Mouse (Mus musculus): Measurements from ENCODE around the gene Lcat. TPM values are rescaled to one million over a fixed set of nuclear protein-coding genes. Genes with fewer than 3 reads are reported as not detected.

The Lcat gene
- total and polyA plus RNA-seq, 3 experiments = 0.22 to 0.40 TPM; not detected in 1

- DNase-seq (ENCODE audit: low spot score) (no peak), ATAC-seq (ENCODE audit: extremely low read depth, insufficient number of reproducible peaks, low FRiP score, poor library complexity, severe bottlenecking) (no peak)
- Histone ChIP-seq H3K36me3 (replicated peaks) (peaks cover 71% of the 10 kb centered on the region), H3K9me3 (replicated peaks) (no peaks in the 10 kb centered on the region), H3K4me3 (ENCODE audit: low read depth, low read length) (no peak within 1 kb of the TSS), H3K27me3 (ENCODE audit: insufficient read depth, low read length) (no peaks in the 10 kb centered on the region), H3K4me1 (ENCODE audit: insufficient read depth, low read depth, low read length) (peaks cover 60% of the 10 kb centered on the region)
- TF ChIP-seq TAL1 (conservative IDR thresholded peaks at IDR 0.05; ENCODE audit: low read depth, low read length) (no peak), CTCF (IDR thresholded peaks at IDR 0.05; ENCODE audit: low read depth, low read length) (no peak), POLR2AphosphoS5 (IDR thresholded peaks at IDR 0.05; ENCODE audit: insufficient replicate concordance, low read depth, low read length) (no peak), GATA2 (IDR thresholded peaks at IDR 0.05; ENCODE audit: borderline replicate concordance, low read depth, low read length) (no peak), GATA1 (IDR thresholded peaks at IDR 0.05; ENCODE audit: borderline replicate concordance, low read length) (no peak)
These were observed 9.4 kb downstream of the Lcat start, which contains the start of gene Ctrl for GRCm38 (mm10) chr8:105933762-105934161. Gene Ctrl, minus strand, starts transcription at chr8:105933862.

GRCm38 (mm10) chr8:105932525-105932924, 10.7 kb downstream of the Lcat start:
- Histone ChIP-seq H3K4me3 (ENCODE audit: low read depth, low read length) (no peak overlapping the region), H3K36me3 (replicated peaks) (peaks cover 80% of the 10 kb centered on the region), H3K4me1 (ENCODE audit: insufficient read depth, low read depth, low read length) (peaks cover 49% of the 10 kb centered on the region), H3K27me3 (ENCODE audit: insufficient read depth, low read length) (no peaks in the 10 kb centered on the region), H3K9me3 (replicated peaks) (no peaks in the 10 kb centered on the region)
- no peak for DNase-seq (ENCODE audit: low spot score)
- no peak for ATAC-seq (ENCODE audit: extremely low read depth, insufficient number of reproducible peaks, low FRiP score, poor library complexity, severe bottlenecking)
- TF ChIP-seq GATA2 (IDR thresholded peaks at IDR 0.05; ENCODE audit: borderline replicate concordance, low read depth, low read length) (no peak), POLR2AphosphoS5 (IDR thresholded peaks at IDR 0.05; ENCODE audit: insufficient replicate concordance, low read depth, low read length) (no peak), GATA1 (IDR thresholded peaks at IDR 0.05; ENCODE audit: borderline replicate concordance, low read length) (no peak), TAL1 (conservative IDR thresholded peaks at IDR 0.05; ENCODE audit: low read depth, low read length) (no peak), CTCF (IDR thresholded peaks at IDR 0.05; ENCODE audit: low read depth, low read length) (no peak)

GRCm38 (mm10) chr8:105931271-105931670, 11.9 kb downstream of the Lcat start:
- Histone ChIP-seq H3K9me3 (replicated peaks) (no peaks in the 10 kb centered on the region), H3K27me3 (ENCODE audit: insufficient read depth, low read length) (no peaks in the 10 kb centered on the region), H3K4me3 (ENCODE audit: low read depth, low read length) (no peak overlapping the region), H3K4me1 (ENCODE audit: insufficient read depth, low read depth, low read length) (peaks cover 37% of the 10 kb centered on the region), H3K36me3 (replicated peaks) (peaks cover 92% of the 10 kb centered on the region)
- DNase-seq (ENCODE audit: low spot score) = no peak
- ATAC-seq (ENCODE audit: extremely low read depth, insufficient number of reproducible peaks, low FRiP score, poor library complexity, severe bottlenecking) = no peak
- no peak for TF ChIP-seq GATA2 (IDR thresholded peaks at IDR 0.05; ENCODE audit: borderline replicate concordance, low read depth, low read length)
- TF ChIP-seq GATA1 (IDR thresholded peaks at IDR 0.05; ENCODE audit: borderline replicate concordance, low read length) = no peak
- TF ChIP-seq CTCF (IDR thresholded peaks at IDR 0.05; ENCODE audit: low read depth, low read length) = no peak
- no peak for TF ChIP-seq TAL1 (conservative IDR thresholded peaks at IDR 0.05; ENCODE audit: low read depth, low read length)
- no peak for TF ChIP-seq POLR2AphosphoS5 (IDR thresholded peaks at IDR 0.05; ENCODE audit: insufficient replicate concordance, low read depth, low read length)

DNA sequence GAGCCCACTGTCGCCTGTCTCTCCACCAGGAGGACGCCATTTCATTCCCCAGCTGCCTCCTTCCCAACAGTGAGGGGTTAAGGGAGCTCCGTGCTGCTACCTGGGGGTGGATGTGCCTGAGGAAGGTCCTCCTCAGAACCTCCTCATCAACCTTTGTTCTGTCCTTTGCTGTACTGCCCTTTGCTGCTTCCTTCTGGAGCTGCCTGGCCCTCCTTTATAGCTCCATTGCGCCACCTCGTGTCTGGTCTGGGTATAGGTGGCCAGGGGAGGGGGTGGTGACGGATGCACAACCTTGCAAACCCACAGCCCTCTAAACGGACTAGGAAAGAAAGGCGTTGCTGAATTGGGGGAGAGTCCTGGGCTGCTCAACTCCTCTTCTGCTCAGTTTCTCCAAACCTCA, 12.6 kb downstream of the Lcat start:
- H3K9me3 ChIP-seq (replicated peaks) = no peaks in the 10 kb centered on the region
- DNase-seq (ENCODE audit: low spot score) (peak; percentile 67), ATAC-seq (ENCODE audit: extremely low read depth, insufficient number of reproducible peaks, low FRiP score, poor library complexity, severe bottlenecking) (peak; percentile 15; the same call in 1 of the 2 replicates)
- peaks cover 30% of the 10 kb centered on the region for H3K4me1 ChIP-seq (ENCODE audit: insufficient read depth, low read depth, low read length)
- TF ChIP-seq CTCF (IDR thresholded peaks at IDR 0.05; ENCODE audit: low read depth, low read length) (peak; percentile 89), GATA1 (IDR thresholded peaks at IDR 0.05; ENCODE audit: borderline replicate concordance, low read length) (no peak)
- H3K4me3 ChIP-seq (ENCODE audit: low read depth, low read length) = no peak overlapping the region
- H3K27me3 ChIP-seq (ENCODE audit: insufficient read depth, low read length) = no peaks in the 10 kb centered on the region
- peaks cover 93% of the 10 kb centered on the region for H3K36me3 ChIP-seq (replicated peaks)

- no peak for ATAC-seq (ENCODE audit: extremely low read depth, insufficient number of reproducible peaks, low FRiP score, poor library complexity, severe bottlenecking)
- Histone ChIP-seq H3K36me3 (replicated peaks) (peaks cover 81% of the 10 kb centered on the region), H3K9me3 (replicated peaks) (no peaks in the 10 kb centered on the region), H3K27me3 (ENCODE audit: insufficient read depth, low read length) (no peaks in the 10 kb centered on the region), H3K4me1 (ENCODE audit: insufficient read depth, low read depth, low read length) (peaks cover 24% of the 10 kb centered on the region), H3K4me3 (ENCODE audit: low read depth, low read length) (no peak overlapping the region)
- DNase-seq (ENCODE audit: low spot score) = no peak
- no peak for TF ChIP-seq TAL1 (conservative IDR thresholded peaks at IDR 0.05; ENCODE audit: low read depth, low read length)
- no peak for TF ChIP-seq GATA1 (IDR thresholded peaks at IDR 0.05; ENCODE audit: borderline replicate concordance, low read length)
- no peak for TF ChIP-seq CTCF (IDR thresholded peaks at IDR 0.05; ENCODE audit: low read depth, low read length)
- no peak for TF ChIP-seq POLR2AphosphoS5 (IDR thresholded peaks at IDR 0.05; ENCODE audit: insufficient replicate concordance, low read depth, low read length)
- TF ChIP-seq GATA2 (IDR thresholded peaks at IDR 0.05; ENCODE audit: borderline replicate concordance, low read depth, low read length) = no peak
These were observed 18.1 kb downstream of the Lcat start for GRCm38 (mm10) chr8:105925123-105925522.

GRCm38 (mm10) chr8:105919390-105919789, 23.8 kb downstream of the Lcat start:
- ATAC-seq (ENCODE audit: extremely low read depth, insufficient number of reproducible peaks, low FRiP score, poor library complexity, severe bottlenecking) (no peak), DNase-seq (ENCODE audit: low spot score) (no peak)
- H3K36me3 ChIP-seq (replicated peaks) = peaks cover 82% of the 10 kb centered on the region
- H3K4me1 ChIP-seq (ENCODE audit: insufficient read depth, low read depth, low read length) = peaks cover 14% of the 10 kb centered on the region
- H3K4me3 ChIP-seq (ENCODE audit: low read depth, low read length) = no peak overlapping the region
- no peak for TF ChIP-seq GATA1 (IDR thresholded peaks at IDR 0.05; ENCODE audit: borderline replicate concordance, low read length)
- TF ChIP-seq GATA2 (IDR thresholded peaks at IDR 0.05; ENCODE audit: borderline replicate concordance, low read depth, low read length) = no peak
- no peak for TF ChIP-seq CTCF (IDR thresholded peaks at IDR 0.05; ENCODE audit: low read depth, low read length)
- no peak for TF ChIP-seq TAL1 (conservative IDR thresholded peaks at IDR 0.05; ENCODE audit: low read depth, low read length)
- TF ChIP-seq POLR2AphosphoS5 (IDR thresholded peaks at IDR 0.05; ENCODE audit: insufficient replicate concordance, low read depth, low read length) = no peak
- no peaks in the 10 kb centered on the region for H3K9me3 ChIP-seq (replicated peaks)
- no peaks in the 10 kb centered on the region for H3K27me3 ChIP-seq (ENCODE audit: insufficient read depth, low read length)
